In the genomic region with DNA sequence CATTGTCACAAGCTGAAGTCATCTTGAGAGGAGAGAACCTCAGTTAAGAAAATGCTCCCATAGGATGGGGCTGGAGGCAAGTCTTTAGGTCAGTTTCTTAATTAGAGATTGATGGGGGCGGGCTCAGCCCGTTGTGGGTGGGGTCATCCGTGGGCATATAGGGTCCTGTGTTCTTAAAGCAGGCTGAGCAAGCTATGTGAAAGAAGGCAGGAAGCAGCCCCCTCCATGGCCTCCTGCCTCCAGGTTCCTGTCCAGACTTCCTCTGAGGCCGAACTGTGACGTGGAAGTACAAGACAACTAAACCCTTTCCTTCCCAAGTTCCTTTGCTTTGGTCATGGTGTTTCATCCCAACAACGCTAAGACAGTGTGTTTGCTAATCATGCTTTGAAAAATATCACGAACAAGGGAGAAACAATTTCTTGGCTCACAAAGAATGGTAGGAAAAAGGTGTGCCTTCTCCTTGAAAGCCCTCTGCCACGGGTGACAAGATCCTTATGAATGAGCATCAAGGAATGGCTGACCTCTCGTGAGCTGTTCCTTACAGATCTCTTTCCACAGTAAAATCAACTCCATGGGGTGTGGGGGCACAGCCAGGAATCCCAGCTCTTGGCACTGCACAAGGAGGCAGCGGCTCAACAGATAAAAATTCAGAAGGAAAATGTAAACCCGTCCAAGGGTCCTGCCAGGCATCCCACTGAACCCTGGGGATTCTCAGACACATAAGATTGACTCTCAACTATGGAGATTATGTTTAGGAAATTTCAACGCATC, we compare ENCODE assay signal across 8 mouse cellular contexts. TPM values are rescaled to one million over a fixed set of nuclear protein-coding genes. Genes with fewer than 3 reads are reported as not detected.
DNase-seq lines count a peak whose midpoint lies in the region; ATAC-seq and TF ChIP-seq lines count a peak whose summit lies in the region.

No protein-coding gene starts in this region.

- peaks cover 8% of the 10 kb centered on the region for H3K4me1 ChIP-seq in ES-Bruce4 (ENCODE audit: control insufficient read depth, insufficient read depth, low read length)
- H3K4me1 ChIP-seq in forebrain, postnatal 0 days (ENCODE audit: insufficient read depth) = no peaks in the 10 kb centered on the region
- peaks cover 51% of the 10 kb centered on the region for H3K4me1 ChIP-seq in limb, embryonic 13.5 days

- H3K9ac ChIP-seq in ES-Bruce4 (ENCODE audit: low read depth, poor library complexity, severe bottlenecking) = peak overlapping the region; percentile 94
- peak overlapping the region; percentile 43; the same call in 1 of the 2 replicates for H3K9ac ChIP-seq in forebrain, postnatal 0 days
- peak overlapping the region; percentile 86 for H3K9ac ChIP-seq in limb, embryonic 13.5 days

- TF ChIP-seq EP300 in ES-Bruce4 (IDR thresholded peaks at IDR 0.05; ENCODE audit: insufficient read depth, low read depth, low read length) = no peak

- peaks cover 64% of the 10 kb centered on the region for H3K79me2 ChIP-seq in myocyte (ENCODE audit: control insufficient read depth, insufficient read depth)

- H3K27ac ChIP-seq in ES-Bruce4 (ENCODE audit: insufficient read depth, low read length) = no peak overlapping the region
- H3K27ac ChIP-seq in forebrain, postnatal 0 days (ENCODE audit: low read depth, low read length) = 0 out of 2 replicates have a peak overlapping the region, but pooled peaks have one; percentile 15
- H3K27ac ChIP-seq in limb, embryonic 13.5 days = peak overlapping the region; percentile 89

- H3K36me3 ChIP-seq in ES-Bruce4 (ENCODE audit: control insufficient read depth, insufficient read depth, low read length, poor library complexity, severe bottlenecking) = peaks cover 47% of the 10 kb centered on the region
- H3K36me3 ChIP-seq in forebrain, postnatal 0 days (ENCODE audit: insufficient read depth) = no peaks in the 10 kb centered on the region
- peaks cover 44% of the 10 kb centered on the region for H3K36me3 ChIP-seq in limb, embryonic 13.5 days
- H3K36me3 ChIP-seq in myocyte (ENCODE audit: control insufficient read depth, insufficient read depth) = peaks cover 19% of the 10 kb centered on the region

- no peak for TF ChIP-seq CTCF in ES-Bruce4 (IDR thresholded peaks at IDR 0.05; ENCODE audit: low read depth, low read length)
- TF ChIP-seq CTCF in forebrain, postnatal 0 days (IDR thresholded peaks at IDR 0.05; ENCODE audit: low read depth) = no peak

- H3K4me3 ChIP-seq in ES-Bruce4 (ENCODE audit: low read depth, low read length) (peak overlapping the region; percentile 90), myocyte (peak overlapping the region; percentile 88)
- peak overlapping the region; percentile 50 for H3K4me3 ChIP-seq in forebrain, postnatal 0 days (ENCODE audit: low read depth, low read length)
- peak overlapping the region; percentile 73 for H3K4me3 ChIP-seq in limb, embryonic 13.5 days

- H3K27me3 ChIP-seq in ES-Bruce4 (ENCODE audit: control insufficient read depth, insufficient read depth, low read length, poor library complexity, severe bottlenecking) = no peaks in the 10 kb centered on the region
- H3K27me3 ChIP-seq in forebrain, postnatal 0 days (ENCODE audit: insufficient read depth, low read length) = no peaks in the 10 kb centered on the region
- no peaks in the 10 kb centered on the region for H3K27me3 ChIP-seq in limb, embryonic 13.5 days
- H3K27me3 ChIP-seq in myocyte (ENCODE audit: control insufficient read depth, insufficient read depth, insufficient read length) = no peaks in the 10 kb centered on the region

- peak; percentile 48 to 64 for DNase-seq in cerebellum, postnatal 10 days
- no peak for DNase-seq in cerebellum, adult 11 months
- no peak for DNase-seq in forebrain, postnatal 0 days
- DNase-seq in right cerebral cortex, adult 2 months (ENCODE audit: low spot score in 2 of 2) = no peak
- no peak for DNase-seq in retina, embryonic 14.5 days (ENCODE audit: low spot score)

- H3K4me2 ChIP-seq in forebrain, postnatal 0 days (ENCODE audit: low read depth) = peak overlapping the region; percentile 96
- peak overlapping the region; percentile 85 for H3K4me2 ChIP-seq in limb, embryonic 13.5 days (replicated peaks)
- H3K4me2 ChIP-seq in myocyte (ENCODE audit: low read depth) = peak overlapping the region; percentile 91

- H3K9me3 ChIP-seq in ES-Bruce4 (replicated peaks; ENCODE audit: control insufficient read depth, insufficient read depth, low read length, poor library complexity, severe bottlenecking) = no peaks in the 10 kb centered on the region
- H3K9me3 ChIP-seq in forebrain, postnatal 0 days (ENCODE audit: low read length) = no peaks in the 10 kb centered on the region
- no peaks in the 10 kb centered on the region for H3K9me3 ChIP-seq in limb, embryonic 13.5 days

- peak overlapping the region; percentile 26 for H3ac ChIP-seq in myocyte (ENCODE audit: control insufficient read depth, insufficient read length)

- 15% methylated on average over 12 of the region's 12 CpGs for WGBS in forebrain, postnatal 0 days
- WGBS in limb, embryonic 13.5 days = 13% methylated on average over 12 of the region's 12 CpGs

- TF ChIP-seq POLR2A in ES-Bruce4 (IDR thresholded peaks at IDR 0.05; ENCODE audit: insufficient read depth, low read length) = no peak
- TF ChIP-seq POLR2A in myocyte (IDR thresholded peaks at IDR 0.05; ENCODE audit: insufficient read length, low read depth) = peak; percentile 38

- no peak for ATAC-seq in forebrain, postnatal 0 days
- ATAC-seq in limb, embryonic 13.5 days (ENCODE audit: low FRiP score, low read depth) = peak; percentile 37; the same call in 1 of the 2 replicates

TF ChIP-seq in myocyte, 11 proteins besides CTCF, POLR2A, EP300 and RAD21:
- TF ChIP-seq USF1 (IDR thresholded peaks at IDR 0.05; ENCODE audit: low read depth) (no peak), TCF12 (IDR thresholded peaks at IDR 0.05; ENCODE audit: insufficient read depth, poor library complexity, severe bottlenecking) (no peak), POLR2AphosphoS2 (IDR thresholded peaks at IDR 0.05; ENCODE audit: insufficient read length, low read depth) (no peak), SRF (IDR thresholded peaks at IDR 0.05; ENCODE audit: control insufficient read depth, insufficient read length, low read depth) (no peak), CEBPB (IDR thresholded peaks at IDR 0.05; ENCODE audit: insufficient read depth, poor library complexity, severe bottlenecking) (no peak), MYOG (IDR thresholded peaks at IDR 0.05; ENCODE audit: control insufficient read depth in 1 of 3, insufficient read depth in 1 of 3, insufficient read length in 2 of 3, low read depth in 2 of 3) (no peak), MAX (IDR thresholded peaks at IDR 0.05; ENCODE audit: low read depth) (no peak), TCF3 (IDR thresholded peaks at IDR 0.05; ENCODE audit: insufficient read length, low read depth) (no peak), MYOD1 (IDR thresholded peaks at IDR 0.05; ENCODE audit: control insufficient read depth in 1 of 3, insufficient read length in 2 of 3, low read depth in 2 of 3) (no peak), E2F4 (IDR thresholded peaks at IDR 0.05; ENCODE audit: insufficient read depth) (no peak), REST (IDR thresholded peaks at IDR 0.05; ENCODE audit: insufficient read depth, insufficient read length) (no peak)

RNA-seq across cellular contexts. Expression of a gene that starts 1.5 kb away (rescaled TPM):
- polyA plus RNA-seq in ES-Bruce4 (2011; ENCODE audit: insufficient read depth, insufficient read length, low read depth, missing spikeins) (402 and 415 TPM in 2 replicates), myocyte (2012; fragmentation: generic; extraction: Trizol) (85.7 TPM)
- 44.1 and 51.3 TPM in 2 replicates for total RNA-seq in forebrain, postnatal 0 days (2014; rRNA removed)
- 47.7 and 55.3 TPM in 2 replicates for polyA plus RNA-seq in forebrain, postnatal 0 days (2015; fragmentation: Nextera tagmentation; extraction: Ambion mirVana)
- polyA plus RNA-seq in limb, embryonic 13.5 days (2015; fragmentation: Nextera tagmentation; extraction: Ambion mirVana) = 396 and 444 TPM in 2 replicates

RNA-seq across cellular contexts. Expression of a gene that starts 47.3 kb away (rescaled TPM):
- 52.3 and 61.0 TPM in 2 replicates for polyA plus RNA-seq in ES-Bruce4 (2011; ENCODE audit: insufficient read depth, insufficient read length, low read depth, missing spikeins)
- total RNA-seq in forebrain, postnatal 0 days (2014; rRNA removed) = 186 and 267 TPM in 2 replicates
- polyA plus RNA-seq in forebrain, postnatal 0 days (2015; fragmentation: Nextera tagmentation; extraction: Ambion mirVana) = 33.1 and 56.7 TPM in 2 replicates
- polyA plus RNA-seq in limb, embryonic 13.5 days (2015; fragmentation: Nextera tagmentation; extraction: Ambion mirVana) = 26.2 and 28.0 TPM in 2 replicates
- polyA plus RNA-seq in myocyte (2012; fragmentation: generic; extraction: Trizol) = 5.5 TPM

Comparison
In these comparisons a context has a peak if more than half of its experiments do, and no peak if none do; other contexts are left out.
1. DNase-seq: peak in cerebellum, postnatal 10 days (2 of 2); none in cerebellum, adult 11 months (single experiment), forebrain, postnatal 0 days (single experiment), right cerebral cortex, adult 2 months (0 of 2) and retina, embryonic 14.5 days (single experiment).
2. H3K9ac ChIP-seq: peak in every context shown above with its lines; median percentile 94 in ES-Bruce4; 86 in limb, embryonic 13.5 days; 43 in forebrain, postnatal 0 days.
3. Peak in every context shown above with its lines, with median percentiles within 50 percentile points of each other: H3K4me3 ChIP-seq and H3K4me2 ChIP-seq.